Comparison of ENCODE assay signal across 18 mouse cellular contexts in the genomic region with DNA sequence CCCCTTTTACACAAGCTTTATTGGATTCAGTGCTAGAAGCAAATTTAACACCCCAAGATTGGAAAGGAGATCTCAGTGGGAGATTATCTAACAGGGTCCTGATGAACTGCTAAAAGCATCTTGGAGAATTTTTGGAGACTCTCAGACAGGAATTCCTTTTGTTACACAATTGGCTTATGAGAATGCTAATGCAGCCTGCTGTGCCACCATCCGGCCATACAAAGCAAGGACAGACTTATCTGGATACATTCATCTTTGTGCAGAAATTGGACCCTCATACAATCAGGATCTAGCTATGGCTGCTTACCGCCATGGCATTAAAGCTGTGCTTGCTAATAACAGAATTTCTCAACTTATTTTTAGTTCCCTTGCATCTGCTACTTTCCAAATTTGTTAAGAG. TPM values are rescaled to one million over a fixed set of nuclear protein-coding genes. Genes with fewer than 3 reads are reported as not detected.
A peak's percentile ranks its signal among the peaks of the same experiment; 100 is the strongest.
DNase-seq lines count a peak whose midpoint lies in the region; ATAC-seq and TF ChIP-seq lines count a peak whose summit lies in the region.
"Had no signal": no experiment of that assay in that cellular context is flagged by ENCODE, and none has a peak within 500 bp of the region (broad histone marks: within the 10 kb centered on the region; RNA-seq: fewer than 3 reads in every experiment).

No protein-coding gene starts in this region.

- in situ Hi-C loops in Patski (cut with MboI; ENCODE audit: low pct_unique_long_range_greater_than_20kb) = loop anchor here (10.0 kb wide), 1 partner anchor 455 kb away; no protein-coding TSS in a partner anchor

- DNase-seq in gastrocnemius, adult 2 months = no peak
- no peak for DNase-seq in gastrocnemius, postnatal 14 days
- DNase-seq in left cerebral cortex, postnatal 14 days (ENCODE audit: low spot score in 2 of 2) = peak; percentile 22 to 24
- DNase-seq in left cerebral cortex, postnatal 36 days (ENCODE audit: low spot score in 2 of 2) = no peak
- no peak for DNase-seq in Patski (ENCODE audit: low read depth, low spot score)
- DNase-seq in retina, postnatal 1 day = peak; percentile 26
- no peak for DNase-seq in urinary bladder, postnatal 36 days (ENCODE audit: low spot score in 2 of 2)
- DNase-seq: adrenal gland, postnatal 25 days; cerebellum, postnatal 10 days; kidney, adult 2 months; kidney, postnatal 36 days; layer of hippocampus, postnatal 36 days; thymus, postnatal 14 days had no signal

- H3K27ac ChIP-seq in gastrocnemius, adult 2 months = no peak overlapping the region
- H3K27ac ChIP-seq: hindbrain, embryonic 15.5 days; limb, embryonic 12.5 days; liver, embryonic 15.5 days; macrophage had no signal

- H3K27me3 ChIP-seq in Patski = peaks cover 34% of the 10 kb centered on the region
- H3K27me3 ChIP-seq: hindbrain, embryonic 15.5 days; limb, embryonic 12.5 days; liver, embryonic 15.5 days had no signal

- intact Hi-C loops in gastrocnemius, adult 2 months (cut with DNase I) = no loop called here
- intact Hi-C loops in gastrocnemius, postnatal 14 days (cut with DNase I; ENCODE audit: low total_unique reads) = no loop called here
- intact Hi-C loops in left cerebral cortex, postnatal 14 days (cut with DNase I) = loop anchor here (10.0 kb wide), 1 partner anchor 185 kb away; no protein-coding TSS in a partner anchor
- intact Hi-C loops in left cerebral cortex, postnatal 36 days (cut with DNase I) = loop anchor here (5.0 kb wide), 1 partner anchor 182 kb away; no protein-coding TSS in a partner anchor

- H3K4me3 ChIP-seq in gastrocnemius, adult 2 months = no peak overlapping the region
- H3K4me3 ChIP-seq: hindbrain, embryonic 15.5 days; limb, embryonic 12.5 days; liver, embryonic 15.5 days had no signal

- no peak for ATAC-seq in Patski
- ATAC-seq: midbrain, embryonic 16.5 days had no signal

- POLR2A ChIA-PET in Patski (lab: Charles Lee) = no interaction called here

- peak; percentile 16; the same call in 1 of the 2 replicates for TF ChIP-seq CTCF in gastrocnemius, adult 2 months (IDR thresholded peaks at IDR 0.05)
- peak; percentile 32 for TF ChIP-seq CTCF in Patski (IDR thresholded peaks at IDR 0.05)

- CTCF ChIA-PET in Patski (lab: Charles Lee) = no interaction called here

RNA-seq across cellular contexts. Expression of gene Tra2b, which starts 23.8 kb away (rescaled TPM):
- 10 to 100 TPM; 34.7 to 36.8 TPM for total RNA-seq in gastrocnemius, adult 2 months (2021)
- 10 to 100 TPM; 37.5 to 38.4 TPM for total RNA-seq in gastrocnemius, postnatal 14 days (2021)
- 10 to 100 TPM; 70.6 to 79.9 TPM for total RNA-seq in left cerebral cortex, postnatal 14 days (2021)
- 10 to 100 TPM; 64.1 to 71.4 TPM for total RNA-seq in left cerebral cortex, postnatal 36 days (2021)
- 108 TPM for polyA plus RNA-seq in Patski (2021)

Comparison
In these comparisons a context has a peak if more than half of its experiments do, and no peak if none do; other contexts are left out.
1. DNase-seq: peak in left cerebral cortex, postnatal 14 days (2 of 2) and retina, postnatal 1 day (single experiment); none in gastrocnemius, adult 2 months (single experiment), gastrocnemius, postnatal 14 days (single experiment), left cerebral cortex, postnatal 36 days (0 of 2), Patski (single experiment) and urinary bladder, postnatal 36 days (0 of 2).
2. intact Hi-C loops: an anchor here in left cerebral cortex, postnatal 14 days (10.0 kb wide) and left cerebral cortex, postnatal 36 days (5.0 kb wide); none called in gastrocnemius, adult 2 months and gastrocnemius, postnatal 14 days.